Mouse (Mus musculus) heart, postnatal 0 days (tissue): ENCODE measurements around the gene Scd4.

ENCODE experiments used
- CTCF ChIP-seq: IDR thresholded peaks from 2 replicates; pipeline ENCODE4 v1.5.1; 2016; ENCODE audit warnings: antibody characterized with exemption, control low read depth, low read depth
- EP300 ChIP-seq: IDR thresholded peaks from 2 replicates; pipeline ENCODE4 v1.6.1; 2016; ENCODE audit warnings: antibody characterized with exemption, low read depth

GRCm38 (mm10) chr19:44292483-44292882 lies 40.4 kb upstream of the Scd4 start:
- TF ChIP-seq CTCF, result no peak
- TF ChIP-seq EP300, result no peak
